Mouse (Mus musculus) stomach, postnatal 0 days (tissue): ENCODE data around the gene Max. TPM values are rescaled to one million over a fixed set of nuclear protein-coding genes. Genes with fewer than 3 reads are reported as not detected.
A peak's percentile ranks its signal among the peaks of the same experiment; 100 is the strongest.

Experiments
- ATAC-seq: fragments of 200-750 bp; cut with Nextera tagmentation; 2 replicates; pipeline ENCODE4 v1.8.0; 2017; ENCODE audit not compliant: low FRiP score, low TSS enrichment
- DNase-seq: peaks from one replicate; pipeline ENCODE4 v3.0.0-alpha.2; 2016; ENCODE audit warnings: low spot score
- H3K27ac ChIP-seq: fragments of 300-500 bp; sonication (generic); replicated peaks from 2 replicates; pipeline ENCODE4 v1.5.1; 2014; ENCODE audit warnings: mild to moderate bottlenecking, control low read depth
- H3K27me3 ChIP-seq: fragments of 300-500 bp; sonication (generic); 2 replicates; pipeline ENCODE4 v1.6.1; 2014; ENCODE audit warnings: low read length; ENCODE audit not compliant: control insufficient read depth, insufficient read depth
- H3K36me3 ChIP-seq: fragments of 300-500 bp; sonication (generic); 2 replicates; pipeline ENCODE4 v1.6.1; 2014; ENCODE audit warnings: low read length, mixed read lengths; ENCODE audit not compliant: control insufficient read depth, insufficient read depth
- H3K4me1 ChIP-seq: fragments of 300-500 bp; sonication (generic); replicated peaks from 2 replicates; pipeline ENCODE4 v1.6.1; 2014; ENCODE audit warnings: antibody characterized with exemption; ENCODE audit not compliant: control insufficient read depth, insufficient read depth
- H3K4me2 ChIP-seq: fragments of 300-500 bp; sonication (generic); replicated peaks from 2 replicates; pipeline ENCODE4 v1.6.1; 2014; ENCODE audit warnings: low read depth, mild to moderate bottlenecking, control low read depth, moderate library complexity
- H3K4me3 ChIP-seq: fragments of 300-500 bp; sonication (generic); 2 replicates; pipeline ENCODE4 v1.5.1; 2014; ENCODE audit warnings: low read depth, low read length, control low read depth
- H3K9ac ChIP-seq: fragments of 300-500 bp; sonication (generic); 2 replicates; pipeline ENCODE4 v1.6.1; 2014; ENCODE audit warnings: mild to moderate bottlenecking, low read length, control low read depth, mixed read lengths
- H3K9me3 ChIP-seq: fragments of 300-500 bp; sonication (generic); 2 replicates; pipeline ENCODE4 v1.6.1; 2016; ENCODE audit warnings: low read length; ENCODE audit not compliant: control insufficient read depth
- CTCF ChIP-seq: IDR thresholded peaks from 2 replicates; pipeline ENCODE4 v1.5.1; 2016; ENCODE audit warnings: antibody characterized with exemption, low read depth, mild to moderate bottlenecking, moderate library complexity
- EP300 ChIP-seq: optimal IDR thresholded peaks from 2 replicates; pipeline ENCODE3; 2016; ENCODE audit warnings: antibody characterized with exemption
- WGBS: fragments of 180-500 bp; shearing (Covaris S2); extraction: QIAGEN DNeasy Blood & Tissue Kit; methylation state at CpG from one replicate; pipeline ENCODE4 v1.1.7; 2014; 5-methylcytosine and 5-hydroxymethylcytosine counted together
- polyA plus RNA-seq: library from polyadenylated mRNA; unstranded; fragments of >200 nt; fragmentation: Nextera tagmentation; extraction: Ambion mirVana; gene quantifications from 2 replicates; pipeline ENCODE4 v1.2.1, GENCODE M21; 2015

Gene Max
- polyA plus RNA-seq, 1 experiment from 2014 or later: 11.4 TPM

GRCm38 (mm10) chr12:76942476-76942875 is 19.5 kb downstream of the Max start:
- H3K36me3 ChIP-seq: peaks cover 38% of the 10 kb centered on the region

DNA sequence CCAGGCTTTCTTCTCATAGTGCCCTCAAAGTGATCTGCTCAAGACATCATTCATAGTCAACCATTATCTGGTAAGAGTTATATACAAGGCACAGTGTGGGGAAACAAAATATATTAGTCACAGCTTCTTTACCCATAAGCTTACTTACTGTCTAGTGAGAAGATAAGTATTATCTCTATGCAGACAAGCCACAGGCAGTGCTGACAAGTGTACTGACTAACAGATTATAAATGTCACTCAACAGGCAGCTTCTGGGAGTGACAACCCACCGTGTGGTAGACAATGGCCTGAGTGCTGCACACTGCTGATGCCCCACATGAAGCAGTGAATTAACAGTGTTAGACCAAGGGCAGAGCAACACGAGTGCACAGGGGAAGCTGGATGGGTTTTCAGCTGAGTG is 20.5 kb downstream of the Max start:
- WGBS: 66% methylated on average over 2 of the region's 2 CpGs
- Histone ChIP-seq H3K27me3 (no peaks in the 10 kb centered on the region), H3K9me3 (no peaks in the 10 kb centered on the region), H3K4me2 (no peak overlapping the region), H3K4me3 (no peak overlapping the region), H3K4me1 (no peaks in the 10 kb centered on the region), H3K27ac (no peak overlapping the region), H3K36me3 (peaks cover 40% of the 10 kb centered on the region), H3K9ac (no peak overlapping the region)
- DNase-seq: no peak
- TF ChIP-seq CTCF (no peak), EP300 (no peak)
- no peak for ATAC-seq

More at GRCm38 (mm10) chr12:76942476-76942875, 19.5 kb downstream of the Max start:
- Histone ChIP-seq H3K4me1 (no peaks in the 10 kb centered on the region), H3K9me3 (no peaks in the 10 kb centered on the region), H3K4me2 (no peak overlapping the region), H3K4me3 (no peak overlapping the region), H3K9ac (no peak overlapping the region), H3K27ac (no peak overlapping the region), H3K27me3 (no peaks in the 10 kb centered on the region)
- ATAC-seq: no peak
- TF ChIP-seq EP300 (no peak), CTCF (no peak)
- no peak for DNase-seq
- 87% methylated on average over 2 of the region's 2 CpGs for WGBS

DNA sequence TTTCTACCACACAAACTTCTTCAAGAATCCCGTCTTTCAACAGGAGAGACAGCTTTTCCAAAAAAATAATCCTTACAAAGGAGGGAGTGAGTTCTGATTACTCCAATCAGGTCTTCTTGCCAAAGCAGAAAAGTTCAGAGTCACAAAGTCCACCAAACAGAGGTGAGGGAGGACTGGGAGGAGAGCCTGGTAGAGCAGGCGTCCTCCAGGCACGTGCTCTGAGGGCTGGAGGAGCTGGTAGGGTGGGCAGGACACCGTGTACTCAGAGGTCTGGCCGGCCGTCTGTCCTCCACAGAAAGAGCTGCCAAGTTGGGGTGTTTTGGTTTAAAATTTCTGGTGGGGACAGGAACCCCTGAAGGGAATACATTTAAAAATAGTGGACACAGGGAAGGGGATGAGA is 24.0 kb downstream of the Max start:
- DNase-seq (no peak), ATAC-seq (no peak)
- WGBS: 94% methylated on average over 6 of the region's 6 CpGs
- Histone ChIP-seq H3K27ac (no peak overlapping the region), H3K27me3 (no peaks in the 10 kb centered on the region), H3K9ac (no peak overlapping the region), H3K4me2 (no peak overlapping the region), H3K4me1 (no peaks in the 10 kb centered on the region), H3K36me3 (peaks cover 43% of the 10 kb centered on the region), H3K4me3 (no peak overlapping the region), H3K9me3 (no peaks in the 10 kb centered on the region)
- TF ChIP-seq EP300: no peak
- TF ChIP-seq CTCF: no peak

DNA sequence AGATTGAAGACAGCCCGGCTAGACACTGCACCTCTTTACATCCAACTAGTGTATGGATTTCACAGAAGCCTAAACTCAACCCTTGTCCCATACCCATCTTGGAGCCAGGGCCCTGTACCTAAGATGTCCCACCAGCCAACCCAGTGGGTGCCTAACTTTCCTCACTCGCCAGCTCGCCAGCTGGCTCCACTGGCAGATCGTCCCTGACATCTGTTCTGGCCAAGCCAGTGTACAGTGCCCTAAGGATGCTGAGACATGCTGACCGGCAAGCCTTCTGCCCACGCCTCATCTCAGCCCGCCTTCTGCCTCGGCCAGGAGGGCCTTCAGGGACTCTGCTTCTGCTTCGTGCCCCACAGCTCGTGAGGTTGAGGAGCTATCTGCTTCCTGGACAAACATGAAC is 25.8 kb downstream of the Max start:
- Histone ChIP-seq H3K9me3 (no peaks in the 10 kb centered on the region), H3K4me3 (no peak overlapping the region), H3K4me1 (no peaks in the 10 kb centered on the region), H3K9ac (no peak overlapping the region), H3K36me3 (peaks cover 38% of the 10 kb centered on the region), H3K27me3 (no peaks in the 10 kb centered on the region), H3K27ac (no peak overlapping the region), H3K4me2 (no peak overlapping the region)
- TF ChIP-seq EP300 (no peak), CTCF (no peak)
- DNase-seq (no peak), ATAC-seq (no peak)
- 92% methylated on average over 10 of the region's 10 CpGs for WGBS

GRCm38 (mm10) chr12:76934438-76934837 is 27.6 kb downstream of the Max start:
- ATAC-seq (no peak), DNase-seq (no peak)
- H3K27me3 ChIP-seq: no peaks in the 10 kb centered on the region
- H3K27ac ChIP-seq: 0 out of 2 replicates have a peak overlapping the region, but pooled peaks have one; percentile 8
- no peak overlapping the region for H3K4me3 ChIP-seq
- peaks cover 25% of the 10 kb centered on the region for H3K36me3 ChIP-seq
- TF ChIP-seq CTCF: no peak
- no peak for TF ChIP-seq EP300
- H3K9ac ChIP-seq: no peak overlapping the region
- H3K4me2 ChIP-seq: no peak overlapping the region
- no peaks in the 10 kb centered on the region for H3K9me3 ChIP-seq
- 72% methylated on average over 3 of the region's 3 CpGs for WGBS
- H3K4me1 ChIP-seq: no peaks in the 10 kb centered on the region

DNA sequence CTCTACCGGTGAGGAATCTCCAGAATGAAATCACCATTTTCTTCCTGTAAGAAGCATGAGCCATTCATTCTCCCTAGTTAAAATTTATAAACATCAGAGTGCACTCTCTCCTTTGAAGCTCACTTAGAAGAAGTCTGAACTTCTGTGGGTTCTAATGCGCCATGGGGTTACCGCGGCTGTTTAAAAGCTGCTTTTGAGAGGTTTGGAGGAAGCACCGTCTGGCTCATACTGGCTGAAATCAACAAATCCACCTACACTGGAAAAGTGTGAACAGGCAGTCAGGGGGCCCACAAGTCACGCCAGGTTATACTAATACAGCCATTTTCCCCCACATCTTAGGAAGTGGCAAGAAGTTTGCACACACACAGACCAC is 29.3 kb downstream of the Max start:
- no peak for DNase-seq
- TF ChIP-seq CTCF (no peak), EP300 (no peak)

More for the DNA sequence above, 29.3 kb downstream of the Max start:
- no peaks in the 10 kb centered on the region for H3K27me3 ChIP-seq
- ATAC-seq: no peak
- H3K4me2 ChIP-seq: no peak overlapping the region
- 59% methylated on average over 6 of the region's 6 CpGs for WGBS
- H3K36me3 ChIP-seq: peaks cover 9% of the 10 kb centered on the region; the same call in 1 of the 2 replicates
- H3K4me1 ChIP-seq: no peaks in the 10 kb centered on the region
- H3K4me3 ChIP-seq: no peak overlapping the region
- no peak overlapping the region for H3K9ac ChIP-seq
- H3K9me3 ChIP-seq: no peaks in the 10 kb centered on the region
- no peak overlapping the region for H3K27ac ChIP-seq
